Mouse (Mus musculus) layer of hippocampus, adult 2 months (tissue): Measurements from ENCODE around the gene Lin28a. TPM values are rescaled to one million over a fixed set of nuclear protein-coding genes. Genes with fewer than 3 reads are reported as not detected.

Experiments used
- DNase-seq, 2 experiments: peaks; one replicate each; pipeline ENCODE4 v3.0.0; 2022; ENCODE audit warnings: low spot score in 2 of 2
- H3K27ac ChIP-seq: fragments of 200-600 bp; 2 replicates; pipeline ENCODE4 v1.8.1; 2022
- H3K4me3 ChIP-seq: fragments of 200-600 bp; 2 replicates; pipeline ENCODE4 v1.8.1; 2022; ENCODE audit warnings: mild to moderate bottlenecking
- CTCF ChIP-seq: fragments of 200-600 bp; conservative IDR thresholded peaks from 2 replicates; pipeline ENCODE4 v1.8.1; 2022; ENCODE audit warnings: antibody characterized with exemption, mild to moderate bottlenecking, moderate library complexity
- total RNA-seq, 2 experiments: library from RNA; stranded (reverse); gene quantifications; 2 replicates each; pipeline ENCODE4 v1.2.3; 2021

The Lin28a gene
- total RNA-seq, 2 experiments from 2014 or later: not detected

DNA sequence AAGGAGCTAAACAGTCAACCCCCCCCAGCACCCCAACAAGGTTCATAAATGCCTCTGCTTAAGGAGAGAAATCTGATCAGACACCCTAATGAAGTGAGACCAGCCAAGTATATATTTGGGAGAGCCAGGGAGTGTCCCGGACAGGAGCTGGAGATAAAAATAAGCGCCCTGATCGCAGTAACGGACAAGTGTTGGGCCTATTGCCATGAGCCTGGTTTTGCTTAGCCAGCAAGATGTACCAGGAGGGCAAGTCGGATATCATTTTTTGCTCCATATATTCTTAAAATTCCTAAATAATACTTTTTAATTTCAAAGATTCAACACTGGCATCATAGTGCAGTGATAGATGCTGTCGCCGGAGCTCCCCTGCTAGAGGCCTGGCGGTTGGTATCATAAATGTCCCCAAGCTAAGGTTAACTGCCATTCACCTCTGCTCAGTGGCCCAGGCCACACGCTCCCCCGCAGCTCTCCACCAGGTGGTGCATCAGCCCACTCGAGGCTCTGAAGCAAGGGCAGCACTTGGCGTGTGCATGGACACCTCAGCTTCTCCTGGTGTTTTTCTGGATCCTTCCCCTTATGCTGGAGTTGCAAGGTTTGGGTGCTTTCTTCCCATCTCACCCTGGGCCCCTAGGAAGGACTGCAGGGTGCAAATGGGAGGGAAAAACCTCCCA is 5.6 kb downstream of the Lin28a start:
- no peak overlapping the region for H3K4me3 ChIP-seq
- no peak for DNase-seq
- peak; percentile 48 for TF ChIP-seq CTCF
- H3K27ac ChIP-seq: no peak overlapping the region

DNA sequence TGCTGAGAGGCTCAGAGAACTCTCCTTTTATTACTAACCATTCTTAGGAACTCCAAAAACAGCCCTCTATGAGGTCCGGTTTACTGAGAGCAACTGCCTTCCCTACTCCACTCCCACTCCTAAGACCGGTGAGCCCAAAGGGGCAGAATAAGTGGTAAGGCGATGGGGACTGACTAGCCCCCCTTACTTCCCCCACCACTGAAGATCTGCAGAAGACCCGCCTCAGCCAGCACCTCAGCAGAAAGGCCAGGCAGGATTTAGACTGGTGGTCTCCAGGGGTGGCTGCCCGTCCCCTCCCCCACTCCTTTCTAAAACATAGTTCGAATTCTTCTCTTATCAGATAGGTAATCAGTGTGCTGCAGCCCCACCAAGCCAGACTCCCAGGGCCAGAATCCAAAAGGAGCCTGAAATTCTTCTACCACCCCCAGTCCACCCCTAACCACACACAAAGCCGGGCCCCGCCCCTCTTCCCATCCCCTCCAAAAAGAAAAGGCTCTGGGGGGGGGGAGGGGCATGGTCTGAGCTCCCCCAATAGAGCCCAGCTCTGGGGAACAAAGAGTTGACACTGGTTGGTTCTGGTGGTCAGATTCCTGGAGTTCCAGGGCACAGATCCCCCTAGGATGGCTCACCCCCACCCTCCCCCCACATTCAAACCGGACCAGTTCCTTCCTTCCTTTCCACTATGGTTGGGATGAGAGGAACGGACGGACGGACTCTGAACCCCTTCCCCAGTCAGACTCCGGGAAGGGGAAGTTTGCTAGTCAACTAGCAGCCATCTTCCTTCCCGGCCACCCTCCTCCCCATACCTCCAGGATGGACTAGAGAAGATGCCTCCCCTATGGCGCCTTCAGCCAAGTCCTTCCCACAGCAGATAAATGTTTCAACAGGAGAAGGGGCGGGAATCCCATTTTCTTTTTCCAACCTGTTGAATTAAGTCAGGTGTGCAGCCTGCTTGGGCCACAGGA is 6.9 kb downstream of the Lin28a start:
- no peak overlapping the region for H3K4me3 ChIP-seq
- TF ChIP-seq CTCF: no peak
- H3K27ac ChIP-seq: no peak overlapping the region
- no peak for DNase-seq

DNA sequence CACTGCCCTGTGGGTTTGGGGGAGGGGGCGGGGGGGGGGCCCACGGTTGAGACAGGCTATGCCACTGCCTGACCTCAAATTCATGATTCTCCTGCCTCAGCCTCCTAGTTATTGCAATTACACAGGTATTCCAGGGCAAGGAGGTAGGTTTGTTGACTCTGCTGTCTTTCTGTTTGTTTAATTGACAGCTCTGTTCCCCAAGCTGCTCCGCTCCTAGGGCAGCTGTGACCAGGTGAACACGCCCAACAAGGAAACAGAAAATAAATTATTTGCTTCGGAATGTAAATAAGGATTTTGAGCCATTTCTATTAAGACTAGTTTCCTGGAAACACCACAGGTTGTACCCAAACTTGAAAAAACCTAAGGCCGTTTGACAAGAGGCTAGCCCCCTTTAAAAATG is 8.9 kb downstream of the Lin28a start:
- Histone ChIP-seq H3K4me3 (no peak overlapping the region), H3K27ac (no peak overlapping the region)
- no peak for TF ChIP-seq CTCF
- DNase-seq: no peak

DNA sequence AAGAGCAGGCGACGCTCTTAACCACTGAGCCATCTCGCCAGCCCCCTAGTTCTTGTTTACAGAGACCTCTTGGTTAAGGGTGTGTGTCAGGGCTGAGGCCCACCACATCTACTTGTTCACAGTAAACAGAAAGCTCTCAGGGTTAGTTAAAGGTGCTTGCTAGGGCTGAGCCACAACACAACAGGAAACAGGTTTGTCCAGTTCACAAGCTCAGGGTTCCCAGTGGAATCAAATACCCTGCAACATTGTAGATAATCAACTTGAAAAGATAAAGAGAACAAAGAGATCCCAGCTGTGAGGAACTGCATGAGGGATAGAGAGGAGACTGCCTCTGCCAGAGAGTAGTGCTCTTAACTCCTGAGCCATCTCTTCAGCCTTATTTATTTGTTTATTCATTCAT is 11.8 kb downstream of the Lin28a start:
- TF ChIP-seq CTCF: no peak
- Histone ChIP-seq H3K4me3 (no peak overlapping the region), H3K27ac (no peak overlapping the region)
- no peak for DNase-seq

DNA sequence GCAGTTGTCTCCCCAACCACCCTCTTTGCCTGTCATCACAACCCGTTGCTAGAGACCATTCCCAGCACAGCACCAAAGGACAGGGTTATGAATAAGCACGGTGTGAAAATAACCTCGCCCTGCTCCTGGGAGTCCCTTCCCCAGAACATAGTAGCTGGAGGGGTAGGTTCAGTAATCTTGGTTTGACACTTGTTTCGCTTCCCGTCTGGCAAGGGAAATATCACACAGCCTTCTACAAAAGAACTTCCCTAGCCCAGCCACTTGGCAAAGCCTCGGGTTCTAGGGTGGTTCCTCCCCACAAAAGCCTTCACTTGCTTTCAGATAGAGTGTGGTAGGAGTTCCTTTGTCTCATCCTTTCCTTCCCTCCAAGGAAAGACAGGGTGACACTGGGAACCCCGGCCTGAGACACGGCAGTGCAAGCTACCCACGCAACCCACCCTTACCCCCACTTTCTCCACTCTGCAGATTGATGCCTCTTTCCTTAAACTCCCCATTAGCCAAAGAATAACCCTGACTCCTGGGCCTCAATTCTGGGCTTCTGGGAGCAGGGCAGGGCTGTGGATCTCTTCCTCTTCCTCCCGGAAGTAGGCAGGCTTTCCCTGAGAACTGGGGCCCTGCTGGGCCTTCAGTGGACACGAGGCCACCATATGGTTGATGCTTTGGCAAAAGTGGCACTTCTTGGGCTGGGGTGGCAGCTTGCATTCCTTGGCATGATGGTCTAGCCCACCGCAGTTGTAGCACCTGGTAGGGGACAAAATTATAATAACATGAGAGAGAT is 12.9 kb downstream of the Lin28a start:
- H3K4me3 ChIP-seq: no peak overlapping the region
- TF ChIP-seq CTCF: no peak
- no peak overlapping the region for H3K27ac ChIP-seq
- peak in 1 of 2 experiments; percentile 8 for DNase-seq

DNA sequence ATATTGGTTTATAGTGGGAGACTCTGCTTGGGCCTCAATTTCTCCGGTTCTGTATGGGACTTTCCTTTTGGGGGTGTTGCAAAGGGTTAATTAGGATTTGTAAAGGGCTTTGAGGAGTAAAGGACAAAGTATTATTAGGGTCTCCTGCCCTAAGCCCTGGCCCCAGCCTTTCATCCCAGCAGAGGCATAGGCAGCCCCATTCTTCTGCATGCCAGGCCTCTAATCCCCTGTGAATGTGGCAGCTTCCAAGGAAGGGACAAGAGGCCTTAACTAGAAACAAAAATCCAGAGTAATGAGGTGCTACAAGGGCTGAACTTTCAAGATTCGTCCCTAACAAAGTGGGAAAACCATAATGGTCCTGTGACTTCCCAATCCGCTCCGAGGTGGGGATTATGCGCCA is 15.7 kb downstream of the Lin28a start:
- no peak overlapping the region for H3K27ac ChIP-seq
- H3K4me3 ChIP-seq: no peak overlapping the region
- no peak for TF ChIP-seq CTCF
- no peak for DNase-seq

DNA sequence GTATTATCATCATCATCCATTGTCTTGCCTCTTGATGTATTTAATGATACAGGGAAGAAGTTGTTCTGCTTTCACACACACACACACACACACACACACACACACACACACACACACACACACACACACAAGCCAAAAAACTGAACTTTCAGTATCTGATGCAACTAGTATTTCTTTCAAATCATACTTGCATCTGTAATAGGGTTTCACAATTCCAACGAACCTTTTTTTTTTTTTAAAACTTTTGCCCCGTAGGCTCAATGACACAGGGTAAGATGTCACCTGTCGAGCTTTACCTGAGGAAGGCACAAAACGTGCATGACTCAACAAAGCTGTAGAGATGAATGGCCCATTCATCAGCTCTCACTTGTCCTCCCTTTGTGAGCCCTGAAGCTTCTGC is 16.4 kb downstream of the Lin28a start:
- DNase-seq: no peak
- no peak for TF ChIP-seq CTCF
- Histone ChIP-seq H3K27ac (no peak overlapping the region), H3K4me3 (no peak overlapping the region)

DNA sequence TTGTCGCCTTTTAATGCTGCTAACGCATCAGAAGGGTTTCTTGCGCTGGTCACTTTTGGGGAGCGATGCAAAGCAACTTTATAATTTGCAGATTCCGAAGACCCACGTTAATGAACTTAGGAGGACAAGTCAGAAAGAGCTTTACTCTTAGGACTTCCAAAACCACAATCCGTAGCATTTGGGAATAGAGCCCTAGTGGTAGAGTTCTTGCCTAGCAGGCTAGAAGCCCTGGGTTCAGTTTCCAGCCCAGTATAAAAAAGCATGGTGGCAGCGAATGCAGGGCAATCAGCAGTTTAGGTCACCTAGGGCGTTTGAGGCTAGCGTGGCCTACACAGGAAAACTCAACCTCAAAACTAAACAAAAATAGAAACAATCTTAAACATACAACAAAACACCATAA is 16.9 kb downstream of the Lin28a start:
- peak; percentile 54 for TF ChIP-seq CTCF
- no peak for DNase-seq
- no peak overlapping the region for H3K4me3 ChIP-seq
- no peak overlapping the region for H3K27ac ChIP-seq

DNA sequence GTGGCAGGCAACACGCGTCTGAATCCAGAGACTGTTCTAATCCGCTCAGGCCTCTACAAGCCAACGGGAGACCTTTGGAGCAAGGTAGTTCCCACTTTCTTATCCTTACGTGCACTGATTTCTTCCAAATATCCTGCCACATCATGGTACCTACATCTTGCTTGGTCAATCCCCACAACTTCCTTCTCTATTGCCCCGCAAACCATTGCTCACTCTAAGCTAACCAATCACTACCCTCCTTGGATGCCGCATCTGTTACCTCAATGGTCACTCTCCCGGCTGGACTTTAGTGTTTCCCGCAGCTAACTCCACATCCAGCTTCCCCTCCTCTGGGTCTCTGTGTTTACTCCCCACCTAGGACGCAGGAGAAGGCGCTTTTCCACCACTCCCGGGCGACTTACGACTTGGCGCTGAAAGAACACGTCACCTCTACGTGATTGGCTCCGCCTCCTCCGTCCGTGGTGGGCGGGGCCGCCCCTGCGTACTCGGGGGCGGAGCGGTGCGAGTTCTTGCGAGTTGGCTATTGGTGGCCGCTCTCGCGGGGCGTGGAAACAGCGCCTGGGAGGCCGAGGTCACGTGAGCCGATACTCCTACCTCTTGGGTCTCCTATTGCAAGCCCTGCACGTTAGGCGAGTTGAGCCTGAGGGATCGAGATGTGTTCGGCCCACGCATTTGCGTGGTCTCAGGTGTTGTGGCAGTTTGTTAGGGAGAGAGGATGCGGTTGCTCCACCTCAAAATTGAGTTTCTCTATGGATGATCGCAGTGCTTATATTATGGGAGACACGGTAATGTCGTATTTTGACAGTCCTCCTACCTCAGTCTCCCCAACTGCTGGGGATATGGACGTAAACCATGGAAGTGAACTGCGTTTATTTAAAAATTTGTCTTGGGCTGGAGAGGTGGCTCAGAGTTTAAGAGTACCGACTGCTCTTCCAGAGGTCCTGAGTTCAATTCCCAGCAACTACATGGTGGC is 17.9 kb downstream of the Lin28a start, which contains the start of gene Dhdds:
TSS of gene Dhdds (minus strand) at position 453 of the 973 bp plus-strand sequence.
- DNase-seq: peak; percentile 95 to 97
- Histone ChIP-seq H3K27ac (peak within 1 kb of the TSS; percentile 86), H3K4me3 (peak within 1 kb of the TSS; percentile 64)
- no peak for TF ChIP-seq CTCF

DNA sequence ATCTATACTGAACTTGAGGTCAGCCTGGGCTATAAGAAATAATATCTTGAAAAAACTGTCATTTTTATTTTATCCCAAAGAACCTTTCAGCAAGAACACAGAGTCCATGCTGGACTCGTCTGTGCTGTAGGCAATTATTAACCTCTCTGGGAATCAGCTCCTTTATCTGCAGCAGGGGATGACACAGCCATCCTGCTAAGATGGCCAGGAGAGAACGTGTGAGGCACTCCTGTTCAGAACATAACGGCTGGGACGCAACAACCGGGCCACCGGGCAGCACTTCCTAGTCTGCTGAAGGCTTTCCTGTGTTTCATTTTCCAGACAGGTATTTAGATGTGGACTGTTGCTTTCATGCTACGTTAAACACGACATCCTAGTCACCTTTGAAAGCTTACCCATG is 23.9 kb downstream of the Lin28a start:
- Histone ChIP-seq H3K27ac (no peak overlapping the region), H3K4me3 (no peak overlapping the region)
- no peak for TF ChIP-seq CTCF
- no peak for DNase-seq

DNA sequence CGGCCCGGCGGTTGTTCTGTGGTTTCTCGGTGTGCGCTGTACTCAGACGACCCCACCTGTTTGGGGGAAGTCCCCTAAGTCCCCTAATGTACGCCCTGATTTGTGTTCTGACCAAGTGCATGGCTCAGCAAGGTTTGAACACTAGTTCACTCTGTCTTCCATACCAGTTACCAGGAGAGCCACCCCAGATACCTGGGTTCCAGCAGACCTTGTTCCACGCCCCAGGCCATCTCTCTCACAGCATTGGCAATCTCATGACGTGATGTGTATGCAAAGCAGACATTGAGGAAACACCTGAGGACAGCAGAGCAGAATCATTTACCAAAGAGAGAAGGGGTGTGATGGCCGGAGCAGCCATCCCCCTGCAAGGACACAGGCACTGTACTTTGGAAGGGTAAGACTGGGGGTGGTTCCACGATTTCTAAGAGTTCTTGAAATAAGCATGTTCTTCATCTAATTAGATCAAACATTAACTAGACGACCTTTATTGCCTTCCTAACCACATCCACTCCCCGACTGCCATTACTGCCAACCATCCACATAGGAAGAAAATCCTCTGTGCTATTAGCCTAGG is 27.5 kb downstream of the Lin28a start:
- no peak overlapping the region for H3K4me3 ChIP-seq
- no peak for DNase-seq
- H3K27ac ChIP-seq: no peak overlapping the region
- no peak for TF ChIP-seq CTCF
